Mouse (Mus musculus): Measurements from ENCODE around the gene Fbxl19. TPM values are rescaled to one million over a fixed set of nuclear protein-coding genes. Genes with fewer than 3 reads are reported as not detected.
A peak's percentile ranks its signal among the peaks of the same experiment; 100 is the strongest.

The Fbxl19 gene
- polyA plus RNA-seq, 1 experiment from 2014 or later, result 5.3 TPM

GRCm38 (mm10) chr7:127801010-127801621 is 56.8 kb downstream of the Fbxl19 start:
- no peak for TF ChIP-seq CTCF (IDR thresholded peaks at IDR 0.05; ENCODE audit: low read depth)
- H3K9me3 ChIP-seq (ENCODE audit: low read depth, low read length), result no peaks in the 10 kb centered on the region
- peaks cover 5% of the 10 kb centered on the region; the same call in 1 of the 2 replicates for H3K4me1 ChIP-seq (ENCODE audit: insufficient read depth)
- WGBS, result 87% methylated on average over 8 of the region's 8 CpGs
- H3K9ac ChIP-seq, result peak overlapping the region; percentile 29; the same call in 1 of the 2 replicates
- H3K4me3 ChIP-seq (ENCODE audit: low read depth, low read length), result peak overlapping the region; percentile 25
- H3K27me3 ChIP-seq (ENCODE audit: insufficient read depth, low read length), result no peaks in the 10 kb centered on the region
- peaks cover 61% of the 10 kb centered on the region for H3K36me3 ChIP-seq (ENCODE audit: insufficient read depth)
- no peak for DNase-seq
- peak overlapping the region; percentile 52 for H3K4me2 ChIP-seq
- ATAC-seq (ENCODE audit: insufficient read depth), result no peak
- no peak overlapping the region for H3K27ac ChIP-seq (ENCODE audit: low read depth)

GRCm38 (mm10) chr7:127802313-127802712 is 58.0 kb downstream of the Fbxl19 start:
- Histone ChIP-seq H3K4me2 (no peak overlapping the region), H3K27ac (ENCODE audit: low read depth) (no peak overlapping the region), H3K36me3 (ENCODE audit: insufficient read depth) (peaks cover 49% of the 10 kb centered on the region), H3K9me3 (ENCODE audit: low read depth, low read length) (no peaks in the 10 kb centered on the region), H3K9ac (no peak overlapping the region), H3K27me3 (ENCODE audit: insufficient read depth, low read length) (no peaks in the 10 kb centered on the region), H3K4me3 (ENCODE audit: low read depth, low read length) (no peak overlapping the region), H3K4me1 (ENCODE audit: insufficient read depth) (peaks cover 5% of the 10 kb centered on the region; the same call in 1 of the 2 replicates)
- WGBS, result 92% methylated on average over 17 of the region's 17 CpGs
- TF ChIP-seq CTCF (IDR thresholded peaks at IDR 0.05; ENCODE audit: low read depth), result no peak
- DNase-seq (no peak), ATAC-seq (ENCODE audit: insufficient read depth) (no peak)

GRCm38 (mm10) chr7:127808821-127809220 is 64.5 kb downstream of the Fbxl19 start:
- Histone ChIP-seq H3K9me3 (ENCODE audit: low read depth, low read length) (no peaks in the 10 kb centered on the region), H3K36me3 (ENCODE audit: insufficient read depth) (no peaks in the 10 kb centered on the region)
- 60% methylated on average over 5 of the region's 5 CpGs for WGBS

GRCm38 (mm10) chr7:127809846-127810245 is 65.5 kb downstream of the Fbxl19 start:
- H3K4me3 ChIP-seq (ENCODE audit: low read depth, low read length), result no peak overlapping the region
- ATAC-seq (ENCODE audit: insufficient read depth), result no peak
- TF ChIP-seq CTCF (IDR thresholded peaks at IDR 0.05; ENCODE audit: low read depth), result no peak
- DNase-seq, result no peak
- no peaks in the 10 kb centered on the region for H3K36me3 ChIP-seq (ENCODE audit: insufficient read depth)
- H3K9me3 ChIP-seq (ENCODE audit: low read depth, low read length), result no peaks in the 10 kb centered on the region
- H3K9ac ChIP-seq, result no peak overlapping the region
- no peak overlapping the region for H3K4me2 ChIP-seq
- WGBS, result 89% methylated on average over 1 of the region's 1 CpGs
- H3K27me3 ChIP-seq (ENCODE audit: insufficient read depth, low read length), result no peaks in the 10 kb centered on the region
- no peaks in the 10 kb centered on the region for H3K4me1 ChIP-seq (ENCODE audit: insufficient read depth)
- H3K27ac ChIP-seq (ENCODE audit: low read depth), result no peak overlapping the region

More at GRCm38 (mm10) chr7:127808821-127809220, 64.5 kb downstream of the Fbxl19 start:
- H3K4me3 ChIP-seq (ENCODE audit: low read depth, low read length), result no peak overlapping the region
- H3K4me2 ChIP-seq, result no peak overlapping the region
- no peak for TF ChIP-seq CTCF (IDR thresholded peaks at IDR 0.05; ENCODE audit: low read depth)
- H3K9ac ChIP-seq, result no peak overlapping the region
- H3K27ac ChIP-seq (ENCODE audit: low read depth), result no peak overlapping the region
- no peak for ATAC-seq (ENCODE audit: insufficient read depth)
- no peaks in the 10 kb centered on the region for H3K27me3 ChIP-seq (ENCODE audit: insufficient read depth, low read length)
- no peaks in the 10 kb centered on the region for H3K4me1 ChIP-seq (ENCODE audit: insufficient read depth)
- DNase-seq, result no peak

GRCm38 (mm10) chr7:127810650-127811049 is 66.3 kb downstream of the Fbxl19 start:
- Histone ChIP-seq H3K27me3 (ENCODE audit: insufficient read depth, low read length) (no peaks in the 10 kb centered on the region), H3K4me3 (ENCODE audit: low read depth, low read length) (no peak overlapping the region), H3K36me3 (ENCODE audit: insufficient read depth) (no peaks in the 10 kb centered on the region), H3K27ac (ENCODE audit: low read depth) (no peak overlapping the region), H3K9me3 (ENCODE audit: low read depth, low read length) (no peaks in the 10 kb centered on the region), H3K9ac (no peak overlapping the region), H3K4me1 (ENCODE audit: insufficient read depth) (no peaks in the 10 kb centered on the region), H3K4me2 (no peak overlapping the region)
- ATAC-seq (ENCODE audit: insufficient read depth), result no peak
- 67% methylated on average over 10 of the region's 10 CpGs for WGBS
- no peak for TF ChIP-seq CTCF (IDR thresholded peaks at IDR 0.05; ENCODE audit: low read depth)
- no peak for DNase-seq

GRCm38 (mm10) chr7:127811240-127811639 is 66.9 kb downstream of the Fbxl19 start:
- ATAC-seq (ENCODE audit: insufficient read depth) (no peak), DNase-seq (no peak)
- Histone ChIP-seq H3K27ac (ENCODE audit: low read depth) (no peak overlapping the region), H3K4me3 (ENCODE audit: low read depth, low read length) (no peak overlapping the region), H3K27me3 (ENCODE audit: insufficient read depth, low read length) (no peaks in the 10 kb centered on the region), H3K9ac (no peak overlapping the region), H3K36me3 (ENCODE audit: insufficient read depth) (no peaks in the 10 kb centered on the region), H3K4me2 (no peak overlapping the region), H3K4me1 (ENCODE audit: insufficient read depth) (no peaks in the 10 kb centered on the region), H3K9me3 (ENCODE audit: low read depth, low read length) (no peaks in the 10 kb centered on the region)
- TF ChIP-seq CTCF (IDR thresholded peaks at IDR 0.05; ENCODE audit: low read depth), result no peak
- WGBS, result 71% methylated on average over 4 of the region's 4 CpGs

GRCm38 (mm10) chr7:127812292-127812691 is 67.9 kb downstream of the Fbxl19 start:
- no peak overlapping the region for H3K4me3 ChIP-seq (ENCODE audit: low read depth, low read length)
- no peak for ATAC-seq (ENCODE audit: insufficient read depth)

More at GRCm38 (mm10) chr7:127812292-127812691, 67.9 kb downstream of the Fbxl19 start:
- H3K4me1 ChIP-seq (ENCODE audit: insufficient read depth), result no peaks in the 10 kb centered on the region
- no peaks in the 10 kb centered on the region for H3K9me3 ChIP-seq (ENCODE audit: low read depth, low read length)
- H3K27me3 ChIP-seq (ENCODE audit: insufficient read depth, low read length), result no peaks in the 10 kb centered on the region
- H3K36me3 ChIP-seq (ENCODE audit: insufficient read depth), result no peaks in the 10 kb centered on the region
- TF ChIP-seq CTCF (IDR thresholded peaks at IDR 0.05; ENCODE audit: low read depth), result no peak
- 76% methylated on average over 3 of the region's 3 CpGs for WGBS
- H3K27ac ChIP-seq (ENCODE audit: low read depth), result no peak overlapping the region
- no peak for DNase-seq
- H3K4me2 ChIP-seq, result no peak overlapping the region
- H3K9ac ChIP-seq, result no peak overlapping the region

Data from lung, embryonic 14.5 days (tissue).